Mouse (Mus musculus): ENCODE results near the gene Brms1. TPM values are rescaled to one million over a fixed set of nuclear protein-coding genes. Genes with fewer than 3 reads are reported as not detected.
A peak's percentile ranks its signal among the peaks of the same experiment; 100 is the strongest.
"Not testable (repeated sequence)": the region's sequence is repeated elsewhere in the genome, so short reads cannot be mapped to it uniquely, and the experiment has no call there.

Brms1 gene
- polyA plus RNA-seq, 1 experiment from 2014 or later = 29.5 TPM

GRCm38 (mm10) chr19:5082005-5082404 is 40.9 kb downstream of the Brms1 start:
- ATAC-seq (ENCODE audit: extremely low read depth, insufficient number of reproducible peaks, low FRiP score, low TSS enrichment) = no peak
- Histone ChIP-seq H3K4me2 (no peak overlapping the region), H3K27ac (replicated peaks) (no peak overlapping the region), H3K4me1 (peaks cover 12% of the 10 kb centered on the region; the same call in 1 of the 2 replicates), H3K27me3 (replicated peaks) (peaks cover 78% of the 10 kb centered on the region), H3K4me3 (no peak overlapping the region), H3K9ac (no peak overlapping the region), H3K36me3 (no peaks in the 10 kb centered on the region), H3K9me3 (no peaks in the 10 kb centered on the region)
- 54% methylated on average over 18 of the region's 18 CpGs for WGBS

GRCm38 (mm10) chr19:5082596-5082995 is 41.4 kb downstream of the Brms1 start:
- Histone ChIP-seq H3K9me3 (no peaks in the 10 kb centered on the region), H3K4me3 (no peak overlapping the region), H3K9ac (no peak overlapping the region), H3K4me1 (peaks cover 17% of the 10 kb centered on the region), H3K4me2 (no peak overlapping the region), H3K27me3 (replicated peaks) (peaks cover 78% of the 10 kb centered on the region), H3K27ac (replicated peaks) (no peak overlapping the region), H3K36me3 (no peaks in the 10 kb centered on the region)
- WGBS = 55% methylated on average over 24 of the region's 24 CpGs
- no peak for ATAC-seq (ENCODE audit: extremely low read depth, insufficient number of reproducible peaks, low FRiP score, low TSS enrichment)

GRCm38 (mm10) chr19:5083961-5084833 is 43.0 kb downstream of the Brms1 start:
- no peak overlapping the region for H3K9ac ChIP-seq
- no peaks in the 10 kb centered on the region for H3K9me3 ChIP-seq
- H3K27me3 ChIP-seq (replicated peaks) = peaks cover 75% of the 10 kb centered on the region
- ATAC-seq (ENCODE audit: extremely low read depth, insufficient number of reproducible peaks, low FRiP score, low TSS enrichment) = no peak
- H3K4me3 ChIP-seq = peak overlapping the region; percentile 62
- peaks cover 23% of the 10 kb centered on the region for H3K4me1 ChIP-seq
- 53% methylated on average over 3 of the region's 3 CpGs for WGBS
- H3K27ac ChIP-seq (replicated peaks) = no peak overlapping the region
- H3K36me3 ChIP-seq = no peaks in the 10 kb centered on the region; the same call in 1 of the 2 replicates
- H3K4me2 ChIP-seq = peak overlapping the region; percentile 89; the same call in 1 of the 2 replicates

- no peak for ATAC-seq (ENCODE audit: extremely low read depth, insufficient number of reproducible peaks, low FRiP score, low TSS enrichment)
- Histone ChIP-seq H3K4me2 (peak overlapping the region; percentile 89), H3K27ac (replicated peaks) (no peak overlapping the region; the same call in 1 of the 2 replicates), H3K4me3 (peak overlapping the region; percentile 62), H3K9ac (peak overlapping the region; percentile 78), H3K27me3 (replicated peaks) (peaks cover 71% of the 10 kb centered on the region), H3K9me3 (no peaks in the 10 kb centered on the region), H3K36me3 (peaks cover 4% of the 10 kb centered on the region), H3K4me1 (peaks cover 27% of the 10 kb centered on the region)
- WGBS = 2% methylated on average over 15 of the region's 15 CpGs
Observed at GRCm38 (mm10) chr19:5084834-5085144, 43.6 kb downstream of the Brms1 start.

- under 1% methylated on average over 50 of the region's 69 CpGs for WGBS
- Histone ChIP-seq H3K4me3 (peak within 1 kb of the TSS; percentile 62), H3K4me1 (peaks cover 27% of the 10 kb centered on the region), H3K36me3 (peaks cover 9% of the 10 kb centered on the region), H3K27ac (replicated peaks) (no peak within 1 kb of the TSS; the same call in 1 of the 2 replicates), H3K4me2 (peak within 1 kb of the TSS; percentile 89), H3K9me3 (no peaks in the 10 kb centered on the region), H3K9ac (peak within 1 kb of the TSS; percentile 78), H3K27me3 (replicated peaks) (peaks cover 66% of the 10 kb centered on the region)
- no peak for ATAC-seq (ENCODE audit: extremely low read depth, insufficient number of reproducible peaks, low FRiP score, low TSS enrichment)
Observed at GRCm38 (mm10) chr19:5085145-5085863, 44.1 kb downstream of the Brms1 start, which contains the start of gene Tmem151a. Gene Tmem151a, minus strand, starts transcription at chr19:5085531.

GRCm38 (mm10) chr19:5086533-5086932 is 45.4 kb downstream of the Brms1 start:
- Histone ChIP-seq H3K27me3 (replicated peaks) (peaks cover 53% of the 10 kb centered on the region), H3K4me1 (peaks cover 27% of the 10 kb centered on the region), H3K36me3 (peaks cover 21% of the 10 kb centered on the region)
- WGBS = 51% methylated on average over 4 of the region's 4 CpGs
- H3K27ac ChIP-seq (replicated peaks); ATAC-seq (ENCODE audit: extremely low read depth, insufficient number of reproducible peaks, low FRiP score, low TSS enrichment); H3K4me2 ChIP-seq; H3K9me3 ChIP-seq; H3K4me3 ChIP-seq; H3K9ac ChIP-seq: not testable (repeated sequence)

GRCm38 (mm10) chr19:5087884-5088728 is 47.0 kb downstream of the Brms1 start, which contains the start of gene Yif1a:
Gene Yif1a, plus strand, starts transcription at chr19:5088538.
- Histone ChIP-seq H3K27me3 (replicated peaks) (peaks cover 38% of the 10 kb centered on the region), H3K4me2 (peak within 1 kb of the TSS; percentile 82), H3K4me1 (peaks cover 27% of the 10 kb centered on the region), H3K27ac (replicated peaks) (peak within 1 kb of the TSS; percentile 79), H3K9me3 (no peaks in the 10 kb centered on the region), H3K36me3 (peaks cover 37% of the 10 kb centered on the region), H3K4me3 (peak within 1 kb of the TSS; percentile 89), H3K9ac (peak within 1 kb of the TSS; percentile 93)
- ATAC-seq (ENCODE audit: extremely low read depth, insufficient number of reproducible peaks, low FRiP score, low TSS enrichment) = peak; percentile 79
- WGBS = under 1% methylated on average over 58 of the region's 58 CpGs

GRCm38 (mm10) chr19:5089324-5089723 is 48.2 kb downstream of the Brms1 start:
- no peak for ATAC-seq (ENCODE audit: extremely low read depth, insufficient number of reproducible peaks, low FRiP score, low TSS enrichment)
- peak overlapping the region; percentile 93 for H3K9ac ChIP-seq
- H3K4me1 ChIP-seq = peaks cover 36% of the 10 kb centered on the region
- peak overlapping the region; percentile 82 for H3K4me2 ChIP-seq
- H3K27ac ChIP-seq (replicated peaks) = no peak overlapping the region
- H3K36me3 ChIP-seq = peaks cover 42% of the 10 kb centered on the region
- no peaks in the 10 kb centered on the region for H3K9me3 ChIP-seq
- 81% methylated on average over 4 of the region's 4 CpGs for WGBS
- peaks cover 26% of the 10 kb centered on the region for H3K27me3 ChIP-seq (replicated peaks)
- H3K4me3 ChIP-seq = peak overlapping the region; percentile 89

- peaks cover 42% of the 10 kb centered on the region for H3K36me3 ChIP-seq
- H3K27me3 ChIP-seq (replicated peaks) = peaks cover 10% of the 10 kb centered on the region; the same call in 1 of the 2 replicates
- no peaks in the 10 kb centered on the region for H3K9me3 ChIP-seq
- no peak overlapping the region for H3K4me2 ChIP-seq
- ATAC-seq (ENCODE audit: extremely low read depth, insufficient number of reproducible peaks, low FRiP score, low TSS enrichment) = no peak
- H3K27ac ChIP-seq (replicated peaks) = no peak overlapping the region
- WGBS = 81% methylated on average over 10 of the region's 10 CpGs
- H3K9ac ChIP-seq = no peak overlapping the region
- peaks cover 50% of the 10 kb centered on the region for H3K4me1 ChIP-seq
- H3K4me3 ChIP-seq = no peak overlapping the region
Observed at GRCm38 (mm10) chr19:5092083-5092482, 50.9 kb downstream of the Brms1 start.

GRCm38 (mm10) chr19:5093481-5094242 is 52.5 kb downstream of the Brms1 start:
- ATAC-seq (ENCODE audit: extremely low read depth, insufficient number of reproducible peaks, low FRiP score, low TSS enrichment) = no peak; the same call in 1 of the 2 replicates
- no peak overlapping the region for H3K4me3 ChIP-seq
- peaks cover 59% of the 10 kb centered on the region for H3K4me1 ChIP-seq
- 70% methylated on average over 12 of the region's 12 CpGs for WGBS
- H3K36me3 ChIP-seq = peaks cover 42% of the 10 kb centered on the region
- H3K27ac ChIP-seq (replicated peaks) = no peak overlapping the region
- peak overlapping the region; percentile 17; the same call in 1 of the 2 replicates for H3K9ac ChIP-seq
- no peak overlapping the region for H3K4me2 ChIP-seq
- peaks cover 15% of the 10 kb centered on the region; the same call in 1 of the 2 replicates for H3K27me3 ChIP-seq (replicated peaks)
- H3K9me3 ChIP-seq = no peaks in the 10 kb centered on the region
